Mouse (Mus musculus) thymus, postnatal 36 days (tissue): ENCODE data around the gene Olfr155.

ENCODE experiments used
- DNase-seq, 2 experiments: peaks; one replicate each; pipeline ENCODE4 v3.0.0; 2022; ENCODE audit warnings: mixed read lengths in 2 of 2

The Olfr155 gene

DNA sequence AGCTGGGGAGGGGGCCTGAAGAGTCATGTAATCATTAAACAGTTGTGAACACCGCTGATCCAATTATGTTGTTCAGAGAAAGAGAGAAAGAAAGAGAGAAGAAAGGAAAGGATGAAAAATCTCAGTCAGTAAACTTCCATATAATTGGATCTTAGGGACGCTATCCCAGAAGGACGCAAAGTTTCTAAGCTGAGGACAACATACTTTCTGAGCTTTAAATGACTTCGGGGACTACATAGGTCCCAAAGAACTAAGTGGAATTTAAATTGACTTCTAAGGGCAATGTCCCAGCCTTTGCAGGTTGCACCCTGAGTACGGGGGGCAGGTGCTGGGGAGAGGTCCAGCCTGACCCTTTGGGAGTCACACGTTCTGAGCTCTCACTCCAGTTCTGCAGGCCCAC is at the start of gene Olfr155:
TSS of gene Olfr155 (plus strand) at position 301 of the 400 bp plus-strand sequence.
- DNase-seq = no peak

DNA sequence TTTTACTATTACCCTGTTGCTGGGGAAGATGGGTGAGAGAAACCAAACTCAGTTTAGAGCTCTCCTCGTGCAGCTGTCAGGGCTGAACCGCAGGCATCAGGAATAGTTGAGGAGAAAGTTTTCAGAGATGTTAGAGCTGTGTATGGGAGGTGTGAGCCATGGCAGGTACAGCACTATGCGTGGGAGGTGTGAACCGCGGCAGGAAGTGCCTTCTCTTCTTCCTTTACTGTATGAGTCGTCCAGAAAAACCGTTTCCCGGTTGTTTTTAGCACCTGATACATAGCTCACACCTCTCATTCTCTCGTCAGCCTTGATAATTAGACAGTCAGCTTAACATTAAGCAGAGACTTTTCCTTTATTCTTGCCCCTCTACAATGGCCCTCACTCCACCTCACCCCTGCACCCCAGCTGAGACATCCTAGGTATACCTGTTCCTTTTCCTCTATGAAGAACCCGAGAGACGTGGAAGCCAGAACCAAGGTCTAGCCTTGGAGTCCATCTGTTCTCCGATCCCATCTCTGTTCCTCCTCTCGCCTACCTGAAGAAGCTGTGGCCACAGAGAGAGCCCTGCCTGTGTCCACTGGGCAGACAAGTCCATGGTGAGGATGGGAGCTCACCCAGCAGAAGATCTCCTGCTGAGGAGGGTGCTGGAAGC is 28.3 kb upstream of the Olfr155 start:
- no peak for DNase-seq

DNA sequence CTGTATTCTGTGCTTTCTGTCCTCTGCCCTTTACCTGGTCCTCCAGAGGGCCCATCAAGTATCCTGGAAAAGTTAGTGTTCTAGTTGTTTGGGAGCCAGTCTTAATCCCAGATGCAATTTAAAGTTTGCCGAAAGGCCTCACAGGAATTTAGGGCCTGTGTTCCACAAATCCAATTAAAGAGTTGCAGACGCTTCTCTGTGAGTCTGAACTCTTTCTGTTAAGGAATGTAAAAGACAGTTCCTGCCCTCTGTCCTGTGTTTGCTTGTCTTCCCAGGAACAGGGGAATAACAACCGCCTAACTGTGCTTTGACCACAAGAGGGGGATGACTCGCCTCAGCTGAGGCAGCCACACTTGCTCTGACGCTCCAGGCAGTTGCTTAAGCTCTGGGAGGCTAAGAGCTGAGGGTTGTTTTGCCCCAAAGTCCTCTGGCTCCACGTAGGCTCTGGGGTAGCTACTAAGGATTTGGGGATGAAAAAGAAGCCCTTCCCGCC is 27.5 kb upstream of the Olfr155 start, which contains the start of gene Olfr156:
TSS of gene Olfr156 (minus strand) at position 51 of the 493 bp plus-strand sequence.
- no peak for DNase-seq

DNA sequence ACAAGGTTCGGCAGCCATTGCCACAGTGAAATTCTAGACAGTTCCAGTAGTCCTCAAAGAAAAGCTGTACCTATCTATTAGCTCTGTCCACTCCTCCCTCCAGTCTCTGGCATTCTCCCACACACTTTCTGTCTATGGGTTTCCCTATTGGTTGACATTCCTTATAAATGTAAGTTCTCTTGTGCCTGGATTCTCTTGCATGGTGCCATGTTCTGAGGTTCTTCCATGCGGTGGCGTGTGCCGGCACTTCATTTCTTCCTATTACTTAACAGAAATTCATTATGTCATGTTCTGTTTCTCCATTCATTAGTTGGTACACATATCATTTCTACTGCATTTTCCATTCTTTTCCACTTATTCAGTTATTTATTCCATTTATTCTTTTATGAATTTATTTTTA is 22.6 kb upstream of the Olfr155 start:
- no peak for DNase-seq

DNA sequence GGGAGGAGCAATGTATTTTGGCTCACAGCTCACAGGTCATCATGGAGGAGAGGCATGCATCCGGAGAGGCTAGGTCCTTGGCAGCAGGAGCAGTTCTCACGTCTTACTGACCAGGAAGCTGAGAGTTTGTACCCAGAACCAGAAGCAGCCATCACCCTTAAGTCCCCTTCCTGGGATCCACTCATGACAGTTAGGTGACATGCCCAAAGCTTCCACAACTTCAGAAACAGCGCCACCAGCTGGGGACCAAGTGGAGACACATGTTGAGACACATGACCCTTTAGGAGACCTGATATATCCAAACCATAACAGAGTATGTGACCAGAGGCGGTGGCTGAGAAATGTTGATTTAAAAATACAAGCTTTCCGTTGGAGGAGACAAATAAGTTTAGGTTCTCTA is 19.3 kb upstream of the Olfr155 start:
- DNase-seq = no peak

DNA sequence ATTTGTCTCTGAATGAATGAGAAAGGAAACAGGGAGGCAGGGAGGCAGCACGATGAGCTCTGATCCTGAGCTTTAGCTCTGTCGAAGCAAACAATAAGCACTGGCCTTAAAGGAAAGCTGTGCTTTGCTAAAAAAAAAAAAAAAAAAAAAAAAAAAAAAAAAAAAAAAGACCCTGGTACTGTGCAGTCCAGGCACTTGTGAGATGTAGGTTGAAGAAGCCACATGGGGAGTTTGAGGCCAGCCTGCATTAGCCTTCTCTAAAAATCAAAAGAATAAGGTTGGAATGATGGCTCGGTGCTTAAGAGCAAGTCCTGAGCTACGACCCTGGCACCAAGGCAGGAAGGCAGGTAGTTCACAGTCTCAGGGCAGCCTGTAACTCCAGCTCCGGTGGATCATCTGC is 17.6 kb upstream of the Olfr155 start:
- DNase-seq = no peak

GRCm38 (mm10) chr4:43834749-43835148 is 16.6 kb upstream of the Olfr155 start:
- DNase-seq = no peak

DNA sequence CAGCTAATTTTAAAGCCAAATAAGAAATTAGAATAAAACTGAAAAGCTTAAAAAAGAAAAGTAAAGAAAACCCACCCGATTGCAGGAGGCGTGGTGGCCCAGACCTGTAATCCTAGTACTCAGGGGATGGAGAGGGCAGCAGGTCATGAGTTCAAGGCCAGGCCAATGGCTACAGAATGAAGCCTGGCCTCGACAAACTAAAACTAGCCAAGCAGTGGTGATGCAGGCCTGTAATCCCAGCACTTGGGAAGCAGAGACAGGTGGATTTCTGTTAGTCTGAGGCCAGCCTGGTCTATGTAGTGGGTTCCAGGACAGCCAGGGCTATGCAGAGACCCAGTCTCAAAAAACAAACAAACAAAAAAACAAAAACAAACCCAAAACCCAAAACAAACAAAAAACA is 13.0 kb upstream of the Olfr155 start:
- no peak for DNase-seq

DNA sequence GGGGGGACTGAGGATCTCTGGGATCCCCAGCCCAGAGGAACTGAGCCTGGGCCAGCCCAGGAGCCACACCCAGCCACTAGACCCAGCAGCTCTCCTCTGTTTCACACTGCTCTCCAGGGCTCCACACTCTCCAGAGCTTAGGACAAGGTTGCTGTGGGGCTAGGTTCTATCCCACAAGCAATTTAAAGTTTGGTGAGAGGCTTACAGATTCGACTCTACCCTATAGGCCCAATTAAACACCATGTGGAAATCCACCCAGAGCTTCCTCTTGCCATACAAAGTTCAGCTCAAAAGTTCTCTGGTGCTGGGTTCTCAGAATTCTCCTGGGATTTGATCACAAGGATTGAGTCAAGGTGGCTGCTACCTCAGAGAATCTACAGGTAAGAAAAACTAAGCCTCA is 11.3 kb upstream of the Olfr155 start, which contains the start of gene Olfr157:
TSS of gene Olfr157 (minus strand) at position 101 of the 400 bp plus-strand sequence.
- no peak for DNase-seq

DNA sequence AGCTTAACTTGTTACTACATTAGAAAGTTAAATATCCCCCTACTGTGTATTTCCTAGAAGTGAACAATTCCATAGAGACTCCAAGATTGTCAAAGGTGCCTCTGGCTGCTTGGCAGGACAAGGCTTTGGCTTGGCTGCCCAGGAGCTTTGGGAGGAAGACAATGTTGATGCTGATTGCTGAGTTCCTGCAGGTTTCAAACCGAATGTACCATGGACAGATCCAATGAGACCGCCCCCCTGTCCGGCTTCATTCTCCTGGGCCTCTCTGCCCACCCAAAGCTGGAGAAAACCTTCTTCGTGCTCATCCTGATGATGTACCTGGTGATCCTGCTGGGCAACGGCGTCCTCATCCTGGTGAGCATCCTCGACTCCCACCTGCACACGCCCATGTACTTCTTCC is 2.7 kb downstream of the Olfr155 start:
- DNase-seq = no peak

DNA sequence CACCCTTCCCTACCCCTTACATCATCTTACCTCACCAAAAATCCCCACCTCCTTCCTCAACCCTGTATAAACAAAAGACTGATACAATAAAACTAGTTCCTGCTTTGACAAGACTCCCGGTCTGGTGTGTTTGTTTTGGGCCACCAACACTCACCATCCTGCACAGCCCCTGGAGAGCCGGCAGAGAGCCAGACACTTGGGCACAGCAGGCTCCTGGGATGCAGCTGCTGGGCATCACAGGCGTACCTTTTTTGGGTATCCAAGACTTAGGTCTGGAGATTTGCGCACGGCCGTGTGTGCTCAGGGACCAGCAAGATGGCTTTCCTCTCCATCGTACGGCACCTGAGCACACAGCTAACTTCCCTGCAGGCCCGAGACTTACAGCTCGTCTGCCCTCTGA is 8.5 kb downstream of the Olfr155 start:
- no peak for DNase-seq

DNA sequence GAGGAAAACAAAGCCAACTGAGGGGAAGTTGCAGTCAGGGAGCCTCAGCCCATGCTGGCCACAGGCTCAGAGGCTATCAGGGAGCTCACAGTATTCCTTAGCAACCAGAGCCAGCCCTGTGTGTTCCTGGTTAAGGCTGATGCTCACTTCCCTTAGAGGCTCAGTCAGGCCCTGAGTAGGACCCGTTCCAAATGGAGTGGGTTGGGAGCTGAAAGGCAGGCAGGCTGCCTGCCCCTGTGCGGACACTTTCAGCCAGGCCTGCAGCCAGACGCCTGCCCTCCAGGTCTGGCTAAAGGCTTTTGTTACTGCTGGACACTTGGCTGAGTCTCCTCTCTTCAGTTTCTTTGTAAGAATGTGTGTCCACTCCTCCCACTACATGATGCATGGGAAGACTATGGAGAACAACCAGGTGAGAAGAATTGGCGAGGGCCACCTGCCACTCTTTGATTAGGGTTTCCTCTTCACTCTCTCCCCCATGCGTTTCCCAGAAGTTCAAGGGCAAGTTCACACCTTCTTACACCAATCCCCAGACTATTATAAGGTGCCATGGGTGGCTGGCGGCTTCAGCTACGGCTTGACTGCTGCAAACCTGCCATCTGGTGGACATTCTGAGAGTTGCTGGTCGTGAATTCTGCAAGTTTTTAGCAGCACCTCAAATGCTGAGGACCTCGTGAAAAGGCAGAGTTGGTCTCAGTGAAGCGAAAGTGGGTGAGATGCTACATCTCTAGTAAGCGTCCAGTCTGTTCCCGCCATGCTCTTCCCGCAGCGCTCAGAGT is 9.6 kb downstream of the Olfr155 start:
- DNase-seq = peak; percentile 40 to 48

- DNase-seq = no peak
Measured at GRCm38 (mm10) chr4:43863298-43863697, 11.9 kb downstream of the Olfr155 start.

DNA sequence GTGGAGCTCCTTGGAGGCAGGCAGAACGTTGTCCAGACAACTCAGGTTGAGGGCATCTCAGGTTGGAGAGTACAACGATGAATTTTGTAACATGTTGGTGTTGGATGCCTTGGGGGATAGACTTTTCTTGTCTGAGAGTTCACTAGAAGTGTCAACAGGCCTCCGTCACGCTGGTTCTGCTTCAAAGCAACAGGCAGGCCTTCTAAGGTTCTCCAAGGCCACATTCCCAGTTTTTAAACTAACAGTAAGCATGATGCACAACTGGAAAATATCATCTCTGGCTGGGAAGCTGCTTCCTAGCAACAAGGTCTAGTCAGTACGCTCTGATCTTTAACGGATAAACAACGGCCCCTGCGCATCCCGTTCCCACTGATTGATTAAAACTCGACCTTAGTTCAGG is 18.5 kb downstream of the Olfr155 start:
- no peak for DNase-seq

DNA sequence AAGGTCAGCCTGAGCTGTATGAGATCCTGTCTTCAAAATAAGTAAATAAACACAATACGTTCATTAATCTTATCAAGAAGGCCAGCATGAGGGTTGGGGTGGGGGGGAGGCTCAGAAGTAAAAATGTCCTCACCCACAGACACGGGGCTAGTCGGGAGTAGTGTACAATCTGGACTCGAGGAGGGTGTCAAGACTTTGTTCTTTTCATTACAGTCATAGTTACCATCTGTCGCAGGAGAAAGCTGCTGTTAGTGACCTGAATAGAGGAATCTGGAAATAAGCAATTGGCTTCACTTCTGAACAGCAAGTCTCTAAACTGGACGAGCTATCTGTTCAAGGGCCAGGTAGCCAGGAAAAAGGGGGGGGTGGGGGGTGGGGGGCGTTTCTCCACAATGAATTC is 23.1 kb downstream of the Olfr155 start:
- no peak for DNase-seq

- DNase-seq = peak; percentile 81 to 85
Measured at GRCm38 (mm10) chr4:43875160-43875918, 24.0 kb downstream of the Olfr155 start, which contains the start of gene Reck. Gene Reck (plus strand): TSS chr4:43875530.

GRCm38 (mm10) chr4:43875919-43876411 is 24.6 kb downstream of the Olfr155 start:
- no peak for DNase-seq

DNA sequence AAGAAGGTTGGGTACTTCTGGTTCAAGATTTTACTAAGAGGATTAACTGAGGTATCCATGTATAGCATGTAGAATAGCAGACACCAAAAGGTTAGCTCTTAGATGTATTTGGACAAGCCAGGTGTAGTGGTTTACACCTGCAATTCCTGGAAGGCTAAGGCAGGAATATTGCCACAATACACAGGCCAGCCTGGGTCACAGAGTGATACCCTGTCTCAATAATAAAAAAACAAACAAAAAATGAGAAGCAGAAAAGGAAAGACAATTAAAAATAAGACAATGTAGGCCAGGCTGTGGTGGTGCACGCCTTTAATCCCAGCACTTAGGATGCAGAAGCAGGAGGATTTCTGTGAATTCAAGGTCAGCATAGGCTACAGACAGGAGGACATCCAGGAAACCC is 25.9 kb downstream of the Olfr155 start:
- no peak for DNase-seq

DNA sequence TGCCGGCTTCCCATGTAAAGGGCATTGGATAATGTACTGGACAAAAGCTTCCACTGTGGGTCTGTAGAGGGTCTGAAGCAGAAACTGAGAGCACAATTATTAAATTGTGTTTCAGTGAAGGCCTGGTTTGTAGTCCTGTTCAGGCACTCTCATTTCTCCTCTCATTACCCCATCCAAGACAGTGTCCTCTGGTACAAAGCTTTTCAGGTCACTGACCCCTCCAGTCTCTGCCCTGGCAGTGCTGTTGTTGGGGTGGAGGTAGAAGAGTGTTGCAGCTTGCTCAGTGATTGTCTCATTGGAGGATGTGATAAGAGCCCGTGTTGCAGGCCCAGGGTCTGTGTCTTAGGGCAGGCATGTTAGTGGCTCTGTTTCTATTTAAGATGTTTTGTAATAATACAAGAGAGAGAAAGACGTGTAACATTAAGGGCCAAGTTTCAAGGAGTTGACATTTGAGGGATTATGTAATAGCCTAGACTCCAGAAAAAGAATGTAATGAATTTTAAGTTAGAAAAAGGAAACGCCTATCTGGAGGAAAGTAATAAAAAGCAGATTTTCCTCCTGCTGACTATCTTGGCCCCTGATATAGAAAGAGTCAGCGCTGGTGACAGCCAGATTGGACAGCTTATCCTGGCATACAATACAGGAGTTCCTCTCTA is 26.9 kb downstream of the Olfr155 start:
- DNase-seq = no peak

DNA sequence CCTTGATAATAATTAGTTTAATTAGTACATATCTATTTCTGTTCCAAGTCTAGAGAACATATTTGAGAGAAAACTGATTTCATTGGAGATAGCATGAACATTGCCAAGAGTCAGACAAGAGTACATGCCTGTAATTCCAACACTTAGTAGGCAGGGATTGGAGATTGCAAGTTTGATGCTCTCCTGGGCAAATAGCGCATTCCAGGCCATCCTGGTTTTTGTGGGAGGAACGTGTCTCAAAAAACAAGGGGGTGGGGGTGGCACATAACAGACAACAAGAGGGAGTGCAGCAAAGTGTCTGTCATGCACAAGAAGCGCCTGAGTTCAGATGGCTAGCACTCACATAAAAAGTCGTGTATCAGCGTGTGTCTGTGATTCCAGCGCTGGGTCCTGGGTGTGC is 28.2 kb downstream of the Olfr155 start:
- no peak for DNase-seq

- DNase-seq = no peak
Measured at GRCm38 (mm10) chr4:43884196-43884595, 32.8 kb downstream of the Olfr155 start.

DNA sequence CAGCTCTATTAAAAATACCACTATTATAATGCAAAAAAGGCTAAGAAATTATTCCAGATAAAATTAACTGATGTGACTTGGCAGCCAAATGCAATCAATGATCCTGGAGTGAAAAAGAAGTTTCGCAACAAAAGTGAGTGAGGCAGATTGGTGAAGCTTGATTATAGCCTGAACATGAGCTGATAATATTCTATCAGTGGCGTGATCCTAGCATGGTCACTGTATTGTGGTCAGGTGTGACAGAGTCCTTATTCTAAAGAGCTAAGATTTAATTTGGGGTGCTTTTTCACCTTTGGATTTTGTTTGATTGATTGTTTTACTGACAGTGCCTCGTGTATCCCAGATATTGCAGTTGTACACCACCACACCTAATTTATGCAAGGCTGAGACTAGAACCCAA is 39.9 kb downstream of the Olfr155 start:
- no peak for DNase-seq

- DNase-seq = no peak
Measured at GRCm38 (mm10) chr4:43897209-43897608, 45.8 kb downstream of the Olfr155 start.
